Mouse (Mus musculus) embryo, embryonic 10 days (tissue): ENCODE measurements around the gene Oxld1.

Source experiments
- DNase-seq: peaks from one replicate; pipeline ENCODE4 v3.0.0-alpha.2; 2015; ENCODE audit warnings: low spot score

The Oxld1 gene

DNA sequence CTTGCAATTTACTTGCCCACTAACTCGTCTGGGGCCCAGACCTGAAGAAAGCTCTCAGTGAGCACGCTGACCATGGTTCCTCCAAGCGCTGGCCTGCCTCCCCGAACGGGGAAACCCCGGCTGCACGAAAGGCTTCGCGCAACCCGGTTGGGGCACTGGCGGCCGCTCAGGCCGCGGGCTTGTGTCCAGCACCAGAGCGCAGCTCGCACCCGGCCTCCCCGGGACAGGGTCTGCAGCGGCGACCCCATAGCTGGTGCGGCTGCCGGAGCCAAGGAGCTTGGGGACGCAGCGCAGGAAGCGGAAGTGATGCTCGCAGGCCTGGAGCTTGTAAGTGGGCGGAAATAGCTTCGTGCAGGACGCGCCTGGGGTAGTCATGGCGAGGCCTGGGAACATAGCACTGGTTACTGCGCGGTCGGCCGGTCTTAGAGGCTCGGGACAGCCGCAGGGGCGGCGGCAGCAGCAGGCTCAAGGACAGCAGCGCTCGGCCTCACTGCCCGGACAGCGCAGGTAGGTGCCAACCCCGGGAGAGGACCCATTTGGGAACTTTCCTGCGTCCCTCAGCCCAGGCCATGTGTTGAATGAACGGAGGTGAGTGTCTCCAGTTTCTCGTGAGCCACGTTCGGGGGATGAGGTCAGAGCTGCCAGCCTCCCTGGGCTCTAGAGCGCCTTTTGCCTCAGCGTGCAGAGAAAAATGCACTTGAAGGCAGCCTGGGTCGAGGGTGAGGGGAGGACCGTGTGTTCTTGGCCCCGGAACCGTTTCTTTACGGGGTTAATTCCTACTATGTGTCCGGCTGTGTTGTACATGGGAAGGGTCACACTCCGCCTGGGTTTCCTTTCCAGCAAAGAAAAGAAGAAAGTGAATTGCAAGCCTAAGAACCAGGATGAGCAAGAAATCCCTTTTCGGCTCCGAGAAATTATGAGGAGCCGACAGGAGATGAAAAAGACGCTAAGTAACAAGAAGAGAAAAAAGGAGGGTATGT lies at the start of gene Oxld1, which contains the start of gene Ccdc137:
Gene Oxld1 (minus strand): TSS at position 297 of the 980 bp plus-strand sequence.
Gene Ccdc137 (plus strand): TSS at position 344 of the 980 bp plus-strand sequence.
- peak; percentile 95 for DNase-seq

DNA sequence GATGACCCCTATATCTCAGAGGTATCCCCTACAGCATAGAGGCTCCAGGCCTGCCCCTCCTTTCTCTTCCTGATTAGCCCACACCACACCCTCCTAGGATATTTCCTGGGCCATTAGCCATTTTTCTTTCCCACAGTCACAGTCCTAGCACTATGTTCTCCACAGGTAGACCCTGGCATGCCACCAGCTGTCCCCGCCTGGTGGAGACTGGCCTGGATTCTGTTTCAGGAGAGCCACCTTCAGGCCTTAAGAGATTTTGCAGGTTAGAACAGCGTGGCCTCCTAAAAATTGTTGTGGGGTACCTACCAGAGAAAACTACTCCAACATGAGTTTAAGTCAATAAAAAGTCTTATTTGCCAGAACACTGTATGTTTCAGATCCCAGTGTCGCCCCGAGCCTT lies 49.0 kb upstream of the Oxld1 start:
- no peak for DNase-seq

DNA sequence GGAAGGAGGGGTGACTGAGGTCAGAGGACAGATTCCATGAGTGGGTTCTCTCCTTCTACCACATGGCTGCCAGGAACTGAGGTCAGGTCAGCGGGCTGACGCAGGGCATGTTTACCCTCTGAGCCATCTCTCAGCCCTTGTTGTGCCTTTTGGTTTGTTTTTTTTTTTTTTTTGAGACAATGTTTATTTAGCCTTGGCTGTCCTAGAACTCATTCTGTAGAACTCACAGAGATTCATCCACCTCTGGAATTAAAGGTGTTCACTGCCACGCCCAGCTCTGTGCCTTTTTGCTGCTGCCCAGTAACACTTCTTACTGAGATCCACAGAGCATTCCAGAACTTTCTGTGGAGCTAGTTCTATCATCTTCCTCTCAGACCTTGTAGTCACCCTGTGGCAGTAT lies 47.8 kb upstream of the Oxld1 start:
- no peak for DNase-seq

DNA sequence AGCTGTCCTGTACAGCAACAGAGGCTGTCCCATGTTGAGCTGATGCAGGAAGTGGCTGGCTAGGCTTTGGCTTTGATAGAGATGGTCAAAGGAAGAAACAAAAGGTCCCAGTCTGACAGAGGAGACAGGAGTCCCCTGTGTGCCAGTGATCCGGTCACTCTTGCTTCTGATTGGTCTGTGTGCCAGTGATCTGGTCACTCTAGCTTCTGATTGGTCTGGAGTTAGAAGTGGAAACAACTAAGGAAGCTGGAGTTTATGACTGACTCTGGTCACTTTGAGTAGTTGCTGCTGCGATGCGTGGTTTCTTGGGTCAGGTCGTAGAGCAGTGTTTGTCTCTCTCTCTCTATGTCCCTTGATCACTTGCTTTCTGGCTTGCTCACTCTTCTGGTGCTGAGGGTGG lies 43.8 kb upstream of the Oxld1 start:
- no peak for DNase-seq

DNA sequence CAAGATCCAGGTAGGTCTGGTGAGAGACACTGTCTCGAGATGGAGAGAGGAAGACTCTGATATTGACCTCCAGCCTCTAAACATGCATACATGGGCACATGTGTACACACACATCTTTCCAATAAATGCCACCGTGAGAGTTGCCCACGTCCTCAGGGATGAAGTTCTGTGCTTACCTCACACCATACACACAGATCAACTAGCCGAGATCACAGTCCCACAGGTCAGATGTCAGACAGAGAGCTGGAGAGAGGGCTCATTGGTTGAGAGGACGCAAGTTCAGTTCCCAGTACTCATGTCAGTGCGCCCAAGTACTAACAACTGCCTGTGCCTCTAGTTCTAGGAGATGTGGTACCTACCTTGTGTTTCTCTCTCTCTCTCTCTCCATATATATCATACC lies 43.1 kb upstream of the Oxld1 start:
- no peak for DNase-seq

DNA sequence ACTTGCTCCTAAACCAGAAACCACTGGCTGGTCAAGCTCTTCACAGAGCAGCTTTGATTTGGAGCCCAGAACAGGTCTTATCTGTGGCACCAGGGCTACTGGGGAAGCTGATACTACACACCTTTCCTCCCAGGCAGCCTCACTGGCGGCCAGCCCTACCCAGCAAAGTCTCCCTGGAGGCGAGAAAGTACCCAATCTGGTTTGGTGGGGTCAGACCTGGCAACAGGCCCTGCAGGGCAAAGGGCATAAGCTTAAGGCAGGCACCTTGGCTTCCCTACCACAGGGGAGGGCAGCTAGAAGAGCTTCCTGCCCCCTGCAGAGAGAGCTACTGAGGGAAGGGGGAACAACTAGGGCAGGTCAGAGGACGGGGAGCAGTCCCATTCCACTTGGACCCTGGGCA lies 42.5 kb upstream of the Oxld1 start:
- DNase-seq, result no peak

DNA sequence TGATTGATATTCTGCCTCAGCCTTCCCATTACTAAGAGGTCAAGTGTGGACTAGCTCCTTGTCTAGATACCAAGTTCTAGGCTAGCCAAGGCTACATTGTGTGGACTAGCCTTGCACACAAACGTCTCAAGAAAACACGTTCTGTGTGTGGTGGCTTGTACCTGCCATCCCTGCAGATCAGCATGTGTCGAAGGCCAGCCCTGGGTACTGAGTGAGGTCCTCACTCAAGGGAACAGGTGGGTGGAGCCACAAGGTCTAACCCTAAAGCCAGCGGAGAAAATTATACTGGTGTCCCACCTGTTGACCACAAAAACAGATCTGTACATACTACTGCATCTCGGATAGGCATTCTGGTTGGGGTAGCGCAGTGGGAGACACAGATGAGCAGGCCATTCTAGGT lies 42.0 kb upstream of the Oxld1 start:
- DNase-seq, result no peak

DNA sequence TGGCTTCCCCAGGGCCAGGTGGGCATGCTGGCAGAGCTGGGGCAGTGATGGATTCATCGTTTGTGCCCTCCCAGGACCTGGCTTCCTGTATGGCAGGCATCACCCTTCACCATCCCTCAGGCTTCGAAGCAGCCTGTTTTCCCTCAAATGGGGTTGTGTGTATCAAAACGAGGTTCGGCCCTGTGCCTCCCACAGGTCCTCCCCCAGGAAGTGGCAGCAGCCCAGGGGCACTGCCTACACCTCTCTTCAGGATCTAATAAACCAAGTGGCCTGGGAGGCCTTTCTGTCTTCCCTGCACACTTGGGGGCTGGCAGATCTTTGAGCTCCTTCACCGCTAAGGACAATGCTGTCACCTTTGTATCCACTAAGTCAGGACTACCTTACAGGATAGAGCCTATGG lies 41.0 kb upstream of the Oxld1 start:
- DNase-seq, result no peak

DNA sequence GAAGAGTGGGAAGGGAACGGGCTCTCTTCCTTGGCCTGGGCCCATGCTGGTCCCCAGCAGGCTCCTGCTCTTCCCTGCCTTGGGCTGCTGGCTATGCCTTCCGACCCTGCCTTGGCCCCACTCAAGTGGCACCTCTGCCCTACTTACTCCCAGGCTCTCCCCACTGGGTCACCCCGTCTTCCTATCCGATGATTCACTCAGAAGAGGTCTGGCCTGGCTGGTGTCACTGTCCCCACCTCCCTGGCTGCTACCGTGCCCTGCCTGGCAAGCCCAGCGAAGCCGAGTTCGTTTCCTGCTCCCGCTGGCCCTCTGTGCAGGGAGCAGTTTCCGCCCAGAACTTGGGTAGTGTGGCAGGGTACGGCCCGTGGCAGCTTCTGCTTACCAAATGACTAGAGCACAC lies 40.4 kb upstream of the Oxld1 start:
- DNase-seq, result no peak

DNA sequence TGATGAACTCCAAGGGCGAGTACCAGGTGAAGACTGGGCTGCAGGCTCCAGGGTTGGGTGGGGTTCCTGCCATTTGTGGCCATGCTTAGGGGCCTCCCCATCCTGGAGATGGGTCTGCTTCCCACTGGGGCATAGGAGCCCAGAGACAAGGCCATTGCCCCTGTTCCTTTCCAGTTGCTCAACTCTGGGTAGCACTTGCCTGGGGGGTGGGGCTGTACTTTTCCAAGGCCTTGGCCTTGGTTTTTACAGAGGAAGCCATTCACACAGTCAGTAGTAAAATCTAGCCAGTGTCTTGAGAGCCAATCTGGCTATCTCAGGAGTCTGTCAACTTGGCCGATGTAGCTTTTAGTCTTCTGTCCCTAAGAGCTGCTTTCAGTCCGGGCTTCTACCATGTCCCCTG lies 39.6 kb upstream of the Oxld1 start:
- no peak for DNase-seq

DNA sequence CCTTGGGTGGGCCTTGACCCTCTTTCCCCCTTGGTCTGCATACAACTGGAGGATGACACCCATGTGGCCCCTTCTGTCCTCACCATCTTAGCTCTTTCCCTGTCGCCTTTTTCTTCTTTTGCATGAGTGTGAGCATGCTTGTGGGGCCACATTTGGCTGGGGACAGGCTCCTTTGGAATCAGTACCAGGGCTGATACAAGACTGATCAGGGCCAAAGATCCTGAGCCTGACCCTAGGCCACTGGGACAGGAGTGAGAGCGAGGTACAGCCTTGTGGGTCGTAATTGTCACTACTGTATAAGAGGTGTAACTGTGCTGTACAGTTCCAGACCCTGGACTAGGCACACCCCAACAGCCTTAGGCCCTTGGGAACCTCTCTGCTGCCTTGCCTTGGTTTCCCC lies 36.0 kb upstream of the Oxld1 start:
- no peak for DNase-seq

DNA sequence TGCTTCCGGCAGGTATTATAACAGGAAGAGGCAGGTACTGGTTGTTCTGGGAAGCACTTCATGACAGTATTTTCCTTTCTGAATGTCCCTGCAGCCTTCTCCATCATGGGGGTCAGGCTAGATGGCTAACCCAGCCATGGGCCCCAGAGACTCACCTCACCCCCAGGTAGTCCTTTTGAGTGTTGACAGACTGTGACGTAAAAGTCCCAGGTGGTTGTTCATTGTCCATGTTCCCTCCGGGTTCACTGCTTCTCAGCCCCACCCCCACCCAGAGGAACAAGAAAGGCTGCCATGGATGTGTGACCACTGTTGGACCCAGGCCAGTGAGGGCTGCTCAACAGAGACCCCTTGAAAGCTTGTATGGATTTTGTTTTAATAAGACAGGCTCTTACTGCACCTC lies 35.5 kb upstream of the Oxld1 start:
- no peak for DNase-seq

DNA sequence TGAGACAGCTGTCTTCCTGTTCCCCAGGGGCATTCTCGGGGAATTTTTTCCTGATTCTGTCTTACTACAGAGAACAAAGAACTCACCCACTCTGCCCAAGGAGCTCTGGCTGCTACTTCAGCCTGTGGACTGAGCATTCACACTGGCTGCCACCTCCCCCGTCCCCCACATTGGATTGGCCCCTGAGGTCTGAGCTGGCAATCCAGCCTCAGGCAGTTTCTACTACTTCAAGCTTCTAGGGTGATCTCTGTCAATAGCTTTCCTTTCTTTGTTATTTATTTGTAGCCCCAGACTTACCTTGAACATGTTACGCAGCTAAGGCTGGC lies 35.0 kb upstream of the Oxld1 start:
- no peak for DNase-seq

DNA sequence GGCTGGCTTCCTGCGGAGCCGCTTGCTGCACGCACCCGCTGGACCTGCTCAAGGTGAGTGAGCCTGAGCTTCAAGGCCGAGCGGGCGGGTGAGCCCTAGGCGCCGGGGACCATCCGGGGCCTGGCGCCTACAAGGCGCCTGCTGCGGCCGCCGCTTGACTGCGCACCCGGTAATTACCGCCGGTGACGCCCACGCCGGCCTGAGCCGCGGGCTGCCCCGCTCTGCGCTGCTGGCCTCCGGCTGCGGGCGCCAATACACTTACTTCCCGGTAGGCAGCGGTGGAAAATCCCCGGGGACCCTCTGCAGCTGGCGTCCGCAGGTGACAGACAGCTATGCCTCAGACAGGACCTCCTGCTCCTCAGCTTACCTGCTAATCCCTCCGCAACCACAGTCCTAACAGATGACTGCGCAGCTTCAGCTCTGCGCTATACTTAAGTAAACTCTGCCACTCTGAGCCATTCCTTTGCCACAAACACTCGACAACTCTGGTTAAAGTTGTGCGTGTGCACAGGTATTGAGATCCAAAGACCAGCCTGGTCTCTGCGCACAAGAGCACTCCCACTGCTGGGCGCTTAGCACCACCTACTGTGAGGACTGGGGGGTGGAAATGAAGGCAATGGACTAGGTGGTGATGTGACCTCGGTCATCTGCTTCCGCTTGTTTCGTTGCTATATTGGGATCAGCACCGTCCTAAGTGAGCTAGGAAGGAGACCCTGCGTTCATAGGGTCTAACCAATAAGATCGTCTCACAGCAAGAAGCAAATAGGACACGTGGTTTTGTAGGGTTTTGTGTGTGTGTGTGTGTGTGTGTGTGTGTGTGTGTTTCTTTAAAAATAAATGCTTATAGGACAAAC lies 34.4 kb upstream of the Oxld1 start:
- DNase-seq, result peak; percentile 76

DNA sequence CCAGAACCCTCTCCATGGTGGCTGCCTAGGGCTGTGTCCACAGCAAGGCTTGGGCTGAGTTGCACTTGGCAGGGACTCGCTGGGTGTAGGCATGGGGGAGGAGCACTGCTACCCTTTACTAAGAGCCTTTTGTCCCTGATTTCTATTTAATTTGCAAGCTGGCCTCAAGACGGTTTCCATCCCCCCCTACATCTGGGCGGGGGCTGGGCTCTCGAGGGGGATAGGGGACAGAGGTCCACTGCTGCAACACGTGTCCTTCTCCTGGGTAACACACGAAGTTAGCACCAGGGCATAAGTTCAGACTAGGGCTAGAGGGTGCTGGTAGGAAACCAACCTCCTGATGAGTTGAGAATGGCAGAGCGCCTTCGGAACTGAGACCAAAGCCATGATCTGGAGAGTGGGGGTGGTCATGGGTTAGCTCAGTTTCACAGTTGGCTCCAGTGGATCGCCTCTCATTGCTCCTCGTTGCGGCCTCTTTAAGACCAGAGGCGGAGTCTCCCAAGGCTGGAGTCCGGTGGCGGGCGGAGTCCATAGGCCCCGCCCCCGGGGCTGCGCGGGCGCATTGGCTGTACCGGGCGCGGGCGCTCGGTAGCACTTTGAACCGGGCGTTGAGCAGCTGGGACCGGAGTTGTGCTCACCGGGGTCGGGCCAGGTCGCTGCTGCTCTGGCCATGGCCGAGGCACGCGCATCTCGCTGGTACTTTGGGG lies 33.6 kb upstream of the Oxld1 start, which contains the start of gene Slc25a10:
Gene Slc25a10 (plus strand): TSS at position 524 of the 707 bp plus-strand sequence.
- DNase-seq, result peak; percentile 92

DNA sequence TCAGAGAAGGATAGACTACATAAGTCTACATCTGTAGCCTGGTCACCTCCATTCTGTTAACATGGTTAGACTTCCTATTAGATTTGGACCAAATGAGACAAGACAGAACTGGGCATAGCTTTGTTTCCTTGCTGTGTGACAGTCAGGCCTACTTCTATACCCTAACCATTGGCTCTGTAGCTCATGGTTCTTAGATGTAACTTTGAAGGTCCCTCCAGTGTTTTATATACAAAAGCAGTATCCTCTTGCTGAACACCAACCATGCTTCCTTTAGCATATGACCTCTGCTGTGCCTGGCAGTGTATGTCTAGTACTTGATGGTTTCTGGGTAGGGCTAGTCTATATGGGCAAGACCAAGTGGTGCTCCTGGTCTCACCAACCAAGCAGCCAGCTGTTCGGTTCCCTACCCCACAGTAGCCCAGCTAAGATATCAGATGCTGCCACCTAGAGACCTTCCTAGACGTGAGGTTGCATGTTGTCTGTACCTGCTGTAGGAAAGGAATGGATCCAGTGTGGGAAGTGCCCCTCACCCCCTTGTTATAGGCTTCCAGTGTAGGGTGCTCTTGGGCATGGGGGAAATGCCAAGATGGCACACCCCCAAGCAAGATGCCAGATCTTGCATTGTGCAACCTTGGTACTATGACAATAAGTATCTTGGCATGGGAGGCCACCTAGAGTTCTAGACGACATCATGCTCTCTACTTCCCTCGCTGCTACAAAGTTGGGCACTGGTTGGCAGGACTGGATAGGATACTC lies 32.6 kb upstream of the Oxld1 start:
- no peak for DNase-seq

DNA sequence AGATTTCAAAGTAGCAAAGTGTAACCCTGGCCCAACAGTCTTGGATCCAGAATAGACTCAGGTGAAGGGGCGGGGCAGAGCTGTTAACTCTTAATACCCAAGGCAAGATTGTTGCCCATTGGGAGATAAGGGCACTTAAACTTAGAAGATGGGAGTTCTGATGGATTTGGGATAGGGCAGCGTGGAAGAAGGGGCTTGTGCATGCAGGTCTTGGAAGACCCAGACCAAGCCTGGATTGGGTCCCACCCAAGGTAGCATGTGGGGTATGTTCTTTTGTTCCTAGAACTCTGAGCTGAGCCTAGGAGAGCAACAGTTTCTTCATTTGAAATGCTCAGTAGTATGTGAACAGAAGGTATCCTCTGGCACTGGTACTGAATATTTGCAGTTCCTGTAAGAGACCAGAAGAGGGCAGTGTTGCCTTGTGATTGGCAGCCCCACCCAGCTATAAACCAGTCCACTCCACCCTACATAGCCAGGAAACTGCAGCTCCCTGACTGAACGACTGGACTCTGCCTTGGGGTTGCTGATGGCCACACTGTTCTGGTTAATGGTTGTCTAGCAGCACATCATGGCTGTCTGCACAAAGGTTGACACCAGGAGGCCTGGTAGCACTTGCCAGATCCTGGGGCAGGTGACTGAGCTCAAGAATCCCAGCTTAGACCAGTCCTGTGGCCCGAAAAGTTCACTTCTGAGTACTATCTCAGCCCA lies 31.3 kb upstream of the Oxld1 start:
- DNase-seq, result peak; percentile 93

DNA sequence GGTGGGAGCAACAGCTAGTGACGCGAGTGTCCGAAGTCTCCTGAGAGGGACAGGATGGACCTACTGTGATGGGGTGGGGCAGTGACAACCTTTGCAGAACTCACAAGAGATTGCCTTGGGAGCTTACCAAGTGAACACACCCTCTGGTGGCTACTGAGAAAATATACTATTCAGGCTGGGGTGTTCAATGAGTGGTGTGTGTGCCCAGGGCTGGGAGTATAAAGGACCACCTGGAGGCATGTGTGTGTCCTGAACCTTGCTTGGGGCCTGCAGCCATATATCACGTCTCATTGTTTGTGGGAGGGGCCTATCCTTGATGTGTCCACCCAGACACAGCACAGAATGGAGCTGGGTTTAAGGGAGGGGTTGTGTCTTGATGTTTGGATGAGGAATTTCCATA lies 30.6 kb upstream of the Oxld1 start:
- DNase-seq, result no peak

DNA sequence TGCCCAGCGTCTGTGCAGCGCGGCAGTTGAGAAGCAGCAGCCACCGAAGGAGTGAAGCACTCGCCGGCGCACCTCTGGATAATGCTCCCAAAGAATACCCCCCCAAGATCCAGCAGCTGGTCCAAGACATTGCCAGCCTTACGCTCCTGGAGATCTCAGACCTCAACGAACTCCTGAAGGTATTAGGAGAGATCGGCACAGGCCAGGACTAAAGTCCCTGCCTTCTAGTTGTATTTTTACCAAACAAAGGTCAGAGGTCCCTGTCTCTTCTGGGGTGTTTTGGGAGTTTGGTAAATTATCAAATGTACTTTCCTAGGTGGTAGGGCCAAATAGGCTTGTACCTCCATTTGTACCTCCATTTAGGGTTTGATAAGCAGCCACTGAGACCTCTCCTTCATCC lies 27.4 kb upstream of the Oxld1 start:
- DNase-seq, result no peak

DNA sequence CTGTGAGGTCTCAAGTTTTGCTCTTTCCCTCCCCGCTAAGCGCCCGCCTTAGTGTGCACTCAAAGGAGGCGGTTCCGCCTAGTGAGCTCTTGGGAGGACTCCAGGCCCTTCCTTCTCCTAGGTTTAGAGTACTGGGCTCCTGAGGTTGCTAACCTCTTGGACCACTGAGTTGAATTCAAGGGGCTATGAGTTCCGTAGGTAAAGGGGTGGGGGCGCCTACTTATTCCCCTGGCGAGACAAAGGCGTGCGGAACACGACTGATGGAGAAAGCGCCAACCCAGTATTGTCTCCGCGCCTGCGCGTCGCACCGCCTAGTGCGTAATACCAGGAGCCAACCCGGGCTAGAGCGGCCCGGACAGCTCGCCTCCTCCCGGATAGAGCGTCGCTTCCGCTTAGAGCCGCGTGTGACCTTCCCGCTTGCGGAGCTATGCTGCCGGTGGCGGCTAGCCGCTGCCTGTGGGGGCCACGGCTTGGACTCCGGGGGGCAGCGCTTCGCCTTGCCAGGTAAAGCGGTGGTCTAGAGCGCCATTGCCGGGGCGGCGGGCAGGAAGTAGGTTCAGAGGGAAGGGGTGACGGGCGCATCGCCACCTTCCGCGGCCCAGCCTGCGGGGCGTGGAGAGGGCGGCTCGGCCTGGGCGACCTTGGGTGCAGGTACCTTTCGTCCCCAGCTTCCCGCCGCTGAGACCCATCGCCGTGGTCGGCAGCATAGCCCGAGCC lies 26.6 kb upstream of the Oxld1 start, which contains the start of gene Mrpl12:
Gene Mrpl12 (plus strand): TSS at position 349 of the 717 bp plus-strand sequence.
- DNase-seq, result peak; percentile 99
